Mouse (Mus musculus) hindbrain, postnatal 0 days (tissue): ENCODE data around the gene Vstm2l. TPM values are rescaled to one million over a fixed set of nuclear protein-coding genes. Genes with fewer than 3 reads are reported as not detected.

ENCODE experiments used
- ATAC-seq: fragments of 200-750 bp; cut with Nextera tagmentation; 2 replicates; pipeline ENCODE4 v1.8.0; 2017; ENCODE audit warnings: mild to moderate bottlenecking, moderate TSS enrichment, moderate library complexity
- DNase-seq: peaks from one replicate; pipeline ENCODE4 v3.0.0-alpha.2; 2015; ENCODE audit warnings: low spot score
- H3K27ac ChIP-seq: fragments of 300-500 bp; sonication (generic); 2 replicates; pipeline ENCODE4 v1.5.1; 2014; ENCODE audit warnings: mild to moderate bottlenecking
- H3K27me3 ChIP-seq: fragments of 300-500 bp; sonication (generic); 2 replicates; pipeline ENCODE4 v1.6.1; 2014; ENCODE audit warnings: low read length, mixed read lengths; ENCODE audit not compliant: insufficient read depth
- H3K36me3 ChIP-seq: fragments of 300-500 bp; sonication (generic); 2 replicates; pipeline ENCODE4 v1.6.1; 2014; ENCODE audit warnings: low read length, mixed read lengths; ENCODE audit not compliant: insufficient read depth
- H3K4me1 ChIP-seq: fragments of 300-500 bp; sonication (generic); 2 replicates; pipeline ENCODE4 v1.6.1; 2014; ENCODE audit warnings: antibody characterized with exemption, low read length, mixed read lengths; ENCODE audit not compliant: insufficient read depth
- H3K4me2 ChIP-seq: fragments of 300-500 bp; sonication (generic); 2 replicates; pipeline ENCODE4 v1.6.1; 2014; ENCODE audit warnings: low read depth, mild to moderate bottlenecking, low read length, moderate library complexity, mixed read lengths
- H3K4me3 ChIP-seq: fragments of 300-500 bp; sonication (generic); 2 replicates; pipeline ENCODE4 v1.5.1; 2014; ENCODE audit warnings: low read length
- H3K9ac ChIP-seq: fragments of 300-500 bp; sonication (generic); replicated peaks from 2 replicates; pipeline ENCODE4 v1.6.1; 2014; ENCODE audit warnings: mild to moderate bottlenecking, low read length, moderate library complexity, mixed read lengths
- H3K9me3 ChIP-seq: fragments of 300-500 bp; sonication (generic); 2 replicates; pipeline ENCODE4 v1.6.1; 2016; ENCODE audit warnings: low read length, mixed read lengths
- CTCF ChIP-seq: IDR thresholded peaks from 2 replicates; pipeline ENCODE4 v1.5.1; 2016; ENCODE audit warnings: antibody characterized with exemption, control low read depth, low read depth
- WGBS: fragments of 180-500 bp; shearing (Covaris S2); extraction: QIAGEN DNeasy Blood & Tissue Kit; methylation state at CpG from one replicate; pipeline ENCODE4 v1.1.7; 2014; 5-methylcytosine and 5-hydroxymethylcytosine counted together
- polyA plus RNA-seq: library from polyadenylated mRNA; unstranded; fragments of >200 nt; fragmentation: Nextera tagmentation; extraction: Ambion mirVana; gene quantifications from 2 replicates; pipeline ENCODE4 v1.2.1, GENCODE M21; 2015
- total RNA-seq: library from RNA; depleted of rRNA; stranded (reverse); fragments of >200 nt; gene quantifications from 2 replicates; pipeline ENCODE4 v1.2.3, GENCODE M21; 2014; rRNA removed

Gene Vstm2l
- total RNA-seq = 318 and 326 TPM in 2 replicates
- 46.4 TPM in 2 replicates for polyA plus RNA-seq

DNA sequence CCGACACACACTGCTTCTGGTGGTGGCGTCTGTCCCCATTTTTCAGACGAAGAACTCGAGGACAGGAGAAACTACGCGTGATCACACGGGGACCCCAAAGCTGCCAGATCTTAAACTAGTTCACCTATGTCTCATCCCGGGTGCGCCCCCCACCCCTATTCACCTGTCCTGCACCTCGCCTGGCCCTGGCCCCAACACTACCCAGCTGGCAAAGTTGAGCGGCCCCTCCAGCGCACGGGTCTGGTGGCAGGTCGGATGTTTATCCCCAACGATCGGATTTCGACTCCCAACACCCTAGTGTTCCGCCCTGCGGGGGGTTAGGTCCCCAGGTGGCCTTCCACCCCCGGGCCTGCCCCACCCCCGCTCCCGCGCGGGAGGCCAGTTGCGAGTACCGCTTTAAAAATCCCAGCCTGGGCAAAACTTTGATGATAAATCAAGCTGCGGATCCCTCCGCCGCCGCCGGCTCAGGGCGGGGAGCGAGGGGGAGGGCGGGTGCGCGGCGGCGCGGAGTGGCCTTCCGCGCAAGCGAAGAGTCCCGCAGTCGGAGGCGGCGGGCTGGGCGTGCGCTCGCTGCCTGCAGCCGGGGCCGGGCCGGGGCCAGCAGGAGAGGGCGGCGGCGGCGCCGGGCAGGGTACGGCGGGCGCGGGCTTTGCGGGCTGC is at the start of gene Vstm2l:
TSS of gene Vstm2l (plus strand) at position 549 of the 660 bp plus-strand sequence.
- H3K4me2 ChIP-seq = peak within 1 kb of the TSS; percentile 74
- 0 out of 2 replicates have a peak, but pooled peaks cover 7% of the 10 kb centered on the region for H3K27me3 ChIP-seq
- no peaks in the 10 kb centered on the region; the same call in 1 of the 2 replicates for H3K4me1 ChIP-seq
- H3K27ac ChIP-seq = peak within 1 kb of the TSS; percentile 77
- peak within 1 kb of the TSS; percentile 58 for H3K9ac ChIP-seq
- no peaks in the 10 kb centered on the region for H3K36me3 ChIP-seq
- H3K4me3 ChIP-seq = peak within 1 kb of the TSS; percentile 57
- ATAC-seq (peak; percentile 44), DNase-seq (peak; percentile 89)
- no peaks in the 10 kb centered on the region for H3K9me3 ChIP-seq
- no peak for TF ChIP-seq CTCF
- WGBS = 2% methylated on average over 58 of the region's 62 CpGs

- DNase-seq (no peak), ATAC-seq (0 out of 2 replicates have a peak, but pooled peaks have one; percentile 35)
- Histone ChIP-seq H3K36me3 (no peaks in the 10 kb centered on the region), H3K4me1 (no peaks in the 10 kb centered on the region), H3K27me3 (no peaks in the 10 kb centered on the region), H3K9ac (no peak overlapping the region), H3K27ac (no peak overlapping the region), H3K4me2 (no peak overlapping the region), H3K9me3 (no peaks in the 10 kb centered on the region), H3K4me3 (no peak overlapping the region)
- TF ChIP-seq CTCF = no peak
- 90% methylated on average over 3 of the region's 3 CpGs for WGBS
These were observed 47.3 kb upstream of the Vstm2l start for GRCm38 (mm10) chr2:157867126-157867525.

DNA sequence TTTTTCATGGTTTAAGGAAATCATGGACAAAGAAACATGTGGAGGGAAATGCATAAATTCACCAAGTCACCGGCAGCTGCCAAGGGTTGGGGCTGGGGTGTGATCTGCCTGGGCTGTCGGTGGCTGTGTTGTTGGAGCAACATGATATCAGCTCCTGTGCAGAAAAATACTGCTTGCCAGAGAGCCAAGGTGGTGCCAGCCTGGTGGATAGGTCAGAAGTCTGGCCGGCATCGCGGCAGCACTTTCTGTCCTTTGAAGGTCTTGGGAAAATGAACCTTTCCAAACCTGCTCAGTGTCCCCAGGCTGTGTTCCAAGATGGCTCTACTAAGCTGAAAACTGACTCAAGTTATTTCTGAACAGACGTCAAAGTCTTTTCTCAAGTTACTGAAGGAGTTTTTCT is 44.2 kb upstream of the Vstm2l start:
- no peaks in the 10 kb centered on the region for H3K27me3 ChIP-seq
- no peak overlapping the region for H3K4me2 ChIP-seq
- H3K36me3 ChIP-seq = no peaks in the 10 kb centered on the region
- ATAC-seq (no peak), DNase-seq (no peak)
- no peak overlapping the region for H3K9ac ChIP-seq
- H3K4me3 ChIP-seq = no peak overlapping the region
- peaks cover 4% of the 10 kb centered on the region; the same call in 1 of the 2 replicates for H3K4me1 ChIP-seq
- no peak overlapping the region for H3K27ac ChIP-seq
- no peak for TF ChIP-seq CTCF
- 75% methylated on average over 6 of the region's 6 CpGs for WGBS
- no peaks in the 10 kb centered on the region for H3K9me3 ChIP-seq

- Histone ChIP-seq H3K27ac (no peak overlapping the region), H3K4me1 (peaks cover 4% of the 10 kb centered on the region; the same call in 1 of the 2 replicates), H3K36me3 (no peaks in the 10 kb centered on the region), H3K9me3 (no peaks in the 10 kb centered on the region), H3K9ac (no peak overlapping the region), H3K4me3 (no peak overlapping the region), H3K27me3 (no peaks in the 10 kb centered on the region), H3K4me2 (no peak overlapping the region)
- TF ChIP-seq CTCF = no peak
- WGBS = 29% methylated on average over 6 of the region's 6 CpGs
- ATAC-seq = peak; percentile 86
- peak; percentile 83 for DNase-seq
These were observed 41.2 kb upstream of the Vstm2l start for GRCm38 (mm10) chr2:157873223-157873622.

DNA sequence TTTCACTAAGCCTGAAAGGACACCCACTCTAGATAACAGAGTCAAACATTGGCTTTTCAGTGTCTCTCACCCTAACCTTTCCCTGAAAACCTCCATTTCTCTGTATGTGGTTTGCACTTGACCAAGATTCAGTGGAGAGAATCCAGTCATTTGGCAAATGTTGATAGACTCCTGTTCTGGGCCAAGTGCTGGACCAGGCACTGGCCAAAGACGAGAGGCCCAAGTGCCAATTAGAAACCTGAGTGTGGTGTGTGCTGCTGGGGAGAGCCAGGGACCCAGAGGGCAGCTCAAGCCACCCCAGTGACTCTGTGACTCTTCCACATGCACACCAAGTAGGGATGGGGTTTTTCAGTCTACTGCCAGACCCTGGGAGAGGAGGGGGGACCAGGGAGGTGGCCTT is 40.8 kb upstream of the Vstm2l start:
- no peaks in the 10 kb centered on the region for H3K36me3 ChIP-seq
- DNase-seq (no peak), ATAC-seq (no peak)
- no peak overlapping the region for H3K9ac ChIP-seq
- no peak overlapping the region for H3K4me3 ChIP-seq
- no peak overlapping the region for H3K27ac ChIP-seq
- WGBS = 54% methylated on average over 1 of the region's 1 CpGs
- peaks cover 4% of the 10 kb centered on the region; the same call in 1 of the 2 replicates for H3K4me1 ChIP-seq
- no peak overlapping the region for H3K4me2 ChIP-seq
- H3K9me3 ChIP-seq = no peaks in the 10 kb centered on the region
- TF ChIP-seq CTCF = no peak
- no peaks in the 10 kb centered on the region for H3K27me3 ChIP-seq

DNA sequence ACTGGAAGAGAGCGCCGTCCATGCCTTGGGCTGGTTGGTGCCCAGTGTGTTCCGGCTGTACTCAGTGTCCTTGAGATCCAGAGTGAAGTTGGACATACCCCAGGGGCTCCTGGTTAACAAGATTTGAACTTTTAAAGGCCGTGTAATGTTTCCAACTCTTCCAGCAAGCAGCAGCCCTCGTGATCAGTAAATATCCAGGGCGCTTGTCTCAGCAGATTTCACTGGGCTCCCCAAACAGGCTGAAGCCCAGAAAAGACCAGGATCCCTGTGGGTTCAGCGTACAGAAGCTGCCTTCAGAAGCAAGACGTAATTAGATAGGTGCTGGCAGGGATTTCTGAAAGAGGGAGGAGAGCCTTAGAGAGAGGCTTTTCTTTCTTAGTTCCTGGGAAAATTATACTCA is 39.3 kb upstream of the Vstm2l start:
- Histone ChIP-seq H3K4me3 (no peak overlapping the region), H3K27me3 (no peaks in the 10 kb centered on the region), H3K27ac (no peak overlapping the region), H3K4me1 (peaks cover 4% of the 10 kb centered on the region; the same call in 1 of the 2 replicates), H3K9ac (no peak overlapping the region), H3K9me3 (no peaks in the 10 kb centered on the region), H3K36me3 (no peaks in the 10 kb centered on the region), H3K4me2 (no peak overlapping the region)
- DNase-seq (no peak), ATAC-seq (no peak)
- no peak for TF ChIP-seq CTCF
- WGBS = 62% methylated on average over 8 of the region's 8 CpGs

GRCm38 (mm10) chr2:157877394-157877793 is 37.1 kb upstream of the Vstm2l start:
- no peak for DNase-seq
- TF ChIP-seq CTCF = no peak
- H3K27me3 ChIP-seq = no peaks in the 10 kb centered on the region
- H3K27ac ChIP-seq = no peak overlapping the region
- H3K36me3 ChIP-seq = no peaks in the 10 kb centered on the region
- H3K4me3 ChIP-seq = no peak overlapping the region
- ATAC-seq = no peak
- H3K9me3 ChIP-seq = no peaks in the 10 kb centered on the region
- no peak overlapping the region for H3K9ac ChIP-seq
- peaks cover 9% of the 10 kb centered on the region; the same call in 1 of the 2 replicates for H3K4me1 ChIP-seq
- no peak overlapping the region for H3K4me2 ChIP-seq
- 93% methylated on average over 3 of the region's 3 CpGs for WGBS
